In genomic region chr4:119492291-119492932, GRCm38 (mm10) we compare ENCODE assay signal across 8 mouse cellular contexts. TPM values are rescaled to one million over a fixed set of nuclear protein-coding genes. Genes with fewer than 3 reads are reported as not detected.
DNase-seq lines count a peak whose midpoint lies in the region; ATAC-seq and TF ChIP-seq lines count a peak whose summit lies in the region.

Rimkla (minus strand) TSS chr4:119492628.

- H3K4me3 ChIP-seq in embryonic facial prominence, embryonic 11.5 days (ENCODE audit: low read depth, low read length) = peak within 1 kb of the TSS; percentile 55
- peak within 1 kb of the TSS; percentile 69 for H3K4me3 ChIP-seq in limb, embryonic 10.5 days
- H3K4me3 ChIP-seq in midbrain, embryonic 10.5 days = peak within 1 kb of the TSS; percentile 73
- H3K4me3 ChIP-seq in small intestine, adult 2 months (ENCODE audit: low read depth, low read length) = peak within 1 kb of the TSS; percentile 77

- WGBS in embryonic facial prominence, embryonic 11.5 days = under 1% methylated on average over 61 of the region's 77 CpGs
- 1% methylated on average over 77 of the region's 77 CpGs for WGBS in limb, embryonic 10.5 days
- under 1% methylated on average over 59 of the region's 77 CpGs for WGBS in midbrain, embryonic 10.5 days
- 1% methylated on average over 67 of the region's 77 CpGs for WGBS in small intestine, adult 2 months

- H3K9me3 ChIP-seq in embryonic facial prominence, embryonic 11.5 days (replicated peaks; ENCODE audit: control insufficient read depth, low read length) = no peaks in the 10 kb centered on the region
- no peaks in the 10 kb centered on the region for H3K9me3 ChIP-seq in limb, embryonic 10.5 days (replicated peaks)
- H3K9me3 ChIP-seq in midbrain, embryonic 10.5 days (replicated peaks) = no peaks in the 10 kb centered on the region

- ATAC-seq in embryonic facial prominence, embryonic 11.5 days (replicated peaks; ENCODE audit: insufficient number of reproducible peaks, low FRiP score, low TSS enrichment, low read depth) = peak; percentile 88
- ATAC-seq in monocyte, adult 5-6 weeks (replicated peaks; ENCODE audit: insufficient number of reproducible peaks, low FRiP score, low TSS enrichment, poor library complexity, severe bottlenecking) = no peak

- no peak within 1 kb of the TSS for H3K27ac ChIP-seq in embryonic facial prominence, embryonic 11.5 days (replicated peaks; ENCODE audit: low read depth, low read length)
- peak within 1 kb of the TSS; percentile 74 for H3K27ac ChIP-seq in limb, embryonic 10.5 days
- H3K27ac ChIP-seq in midbrain, embryonic 10.5 days (replicated peaks) = peak within 1 kb of the TSS; percentile 86
- H3K27ac ChIP-seq in small intestine, adult 2 months (ENCODE audit: insufficient read depth, low read depth, low read length) = no peak within 1 kb of the TSS

- peak within 1 kb of the TSS; percentile 94 for H3K4me2 ChIP-seq in embryonic facial prominence, embryonic 11.5 days (ENCODE audit: low read depth, low read length)

- no peaks in the 10 kb centered on the region for H3K4me1 ChIP-seq in embryonic facial prominence, embryonic 11.5 days (ENCODE audit: control insufficient read depth, insufficient read depth, low read length)
- H3K4me1 ChIP-seq in limb, embryonic 10.5 days = peaks cover 11% of the 10 kb centered on the region
- peaks cover 17% of the 10 kb centered on the region for H3K4me1 ChIP-seq in midbrain, embryonic 10.5 days
- H3K4me1 ChIP-seq in small intestine, adult 2 months (ENCODE audit: control insufficient read depth, insufficient read depth, insufficient read length, low read length) = peaks cover 3% of the 10 kb centered on the region; the same call in 1 of the 2 replicates

- H3K36me3 ChIP-seq in embryonic facial prominence, embryonic 11.5 days (replicated peaks; ENCODE audit: control insufficient read depth, insufficient read depth, low read depth, low read length) = no peaks in the 10 kb centered on the region
- no peaks in the 10 kb centered on the region for H3K36me3 ChIP-seq in limb, embryonic 10.5 days
- no peaks in the 10 kb centered on the region for H3K36me3 ChIP-seq in midbrain, embryonic 10.5 days
- H3K36me3 ChIP-seq in small intestine, adult 2 months (ENCODE audit: control insufficient read depth, insufficient read depth, low read length) = no peaks in the 10 kb centered on the region

- no peak for TF ChIP-seq CTCF in small intestine, adult 2 months (IDR thresholded peaks at IDR 0.05; ENCODE audit: extremely low read depth, insufficient read length, insufficient replicate concordance, low read depth, low read length)

- peak within 1 kb of the TSS; percentile 57 for H3K9ac ChIP-seq in embryonic facial prominence, embryonic 11.5 days (replicated peaks; ENCODE audit: low read length)

- DNase-seq in adrenal gland, postnatal 4 days (ENCODE audit: low spot score in 2 of 2) = peak; percentile 7 to 31
- peak; percentile 72 for DNase-seq in embryonic facial prominence, embryonic 11.5 days (ENCODE audit: low spot score)
- peak; percentile 59 to 67 for DNase-seq in heart, adult 18-20 months
- DNase-seq in kidney, adult 11 months = peak; percentile 40
- DNase-seq in limb, embryonic 10.5 days (ENCODE audit: low spot score) = peak; percentile 85
- peak; percentile 84 for DNase-seq in midbrain, embryonic 10.5 days (ENCODE audit: low spot score)

- H3K27me3 ChIP-seq in embryonic facial prominence, embryonic 11.5 days (ENCODE audit: control insufficient read depth, insufficient read depth, low read length) = peaks cover 8% of the 10 kb centered on the region
- H3K27me3 ChIP-seq in limb, embryonic 10.5 days (ENCODE audit: low read depth, poor library complexity, severe bottlenecking) = peaks cover 40% of the 10 kb centered on the region
- H3K27me3 ChIP-seq in midbrain, embryonic 10.5 days (ENCODE audit: low read depth, poor library complexity, severe bottlenecking) = peaks cover 49% of the 10 kb centered on the region
- peaks cover 22% of the 10 kb centered on the region for H3K27me3 ChIP-seq in small intestine, adult 2 months (ENCODE audit: control insufficient read depth, insufficient read depth, low read length)

- TF ChIP-seq POLR2A in small intestine, adult 2 months (IDR thresholded peaks at IDR 0.05; ENCODE audit: low read depth, low read length) = no peak

RNA-seq across cellular contexts. Expression of gene Rimkla, which starts in this region (rescaled TPM):
- 1 to 10 TPM; 1.2 to 2.0 TPM for total RNA-seq in adrenal gland, postnatal 4 days (2021)
- 2.2 and 2.7 TPM in 2 replicates for polyA plus RNA-seq in embryonic facial prominence, embryonic 11.5 days (2014; fragmentation: Nextera tagmentation; extraction: Ambion mirVana)
- total RNA-seq in heart, adult 18-20 months (2021) = 1 to 10 TPM in 1 of 2 experiments, under 1 TPM in 1; 0.57 to 1.3 TPM
- 0.46 and 0.86 TPM in 2 replicates for polyA plus RNA-seq in limb, embryonic 10.5 days (2016; fragmentation: Nextera tagmentation; extraction: Ambion mirVana)
- 3.8 and 5.0 TPM in 2 replicates for polyA plus RNA-seq in midbrain, embryonic 10.5 days (2016; fragmentation: Nextera tagmentation; extraction: Ambion mirVana)
- polyA plus RNA-seq in small intestine, adult 2 months (2012; rRNA removed) = 0.20 and 0.24 TPM in 2 replicates
- 0.10 TPM in 1 of 3 replicates, not detected in the others for total RNA-seq in monocyte, adult 5-6 weeks (2017)

Comparison
In these comparisons a context has a peak if more than half of its experiments do, and no peak if none do; other contexts are left out.
1. Peak in DNase-seq, H3K4me3 ChIP-seq and H3K27ac ChIP-seq in limb, embryonic 10.5 days; RNA of the gene not detected or under 1 TPM.
2. DNase-seq: peak in every context shown above with its lines; median percentile 85 in limb, embryonic 10.5 days; 84 in midbrain, embryonic 10.5 days; 72 in embryonic facial prominence, embryonic 11.5 days; 63 in heart, adult 18-20 months; 40 in kidney, adult 11 months; 19 in adrenal gland, postnatal 4 days.